Mouse (Mus musculus): Measurements from ENCODE around the gene Ntn1.

Ntn1 gene

GRCm38 (mm10) chr11:68321417-68321816 is 79.2 kb downstream of the Ntn1 start:
- DNase-seq, result no peak

- DNase-seq, result no peak
These were observed 85.0 kb downstream of the Ntn1 start for GRCm38 (mm10) chr11:68315551-68316130.

- no peak for DNase-seq
These were observed 86.8 kb downstream of the Ntn1 start for GRCm38 (mm10) chr11:68313861-68314260.

GRCm38 (mm10) chr11:68313065-68313464 is 87.6 kb downstream of the Ntn1 start:
- DNase-seq, result no peak

- no peak for DNase-seq
These were observed 91.6 kb downstream of the Ntn1 start for GRCm38 (mm10) chr11:68308911-68309580.

GRCm38 (mm10) chr11:68305997-68306396 is 94.6 kb downstream of the Ntn1 start:
- no peak for DNase-seq

- DNase-seq, result no peak
These were observed 98.3 kb downstream of the Ntn1 start for GRCm38 (mm10) chr11:68302323-68302722.

- no peak for DNase-seq
These were observed 99.0 kb downstream of the Ntn1 start for GRCm38 (mm10) chr11:68301660-68302059.

- no peak for DNase-seq
These were observed 105.1 kb downstream of the Ntn1 start for GRCm38 (mm10) chr11:68295474-68295873.

- no peak for DNase-seq
These were observed 110.0 kb downstream of the Ntn1 start for GRCm38 (mm10) chr11:68290631-68291030.

GRCm38 (mm10) chr11:68287331-68287730 is 113.3 kb downstream of the Ntn1 start:
- no peak for DNase-seq

GRCm38 (mm10) chr11:68286142-68286808 is 114.3 kb downstream of the Ntn1 start:
- no peak for DNase-seq

GRCm38 (mm10) chr11:68285754-68286141 is 114.9 kb downstream of the Ntn1 start:
- no peak for DNase-seq

GRCm38 (mm10) chr11:68280001-68280510 is 120.6 kb downstream of the Ntn1 start:
- no peak for DNase-seq

GRCm38 (mm10) chr11:68276945-68277344 is 123.7 kb downstream of the Ntn1 start:
- DNase-seq, result no peak

GRCm38 (mm10) chr11:68274331-68274811 is 126.3 kb downstream of the Ntn1 start:
- no peak for DNase-seq

GRCm38 (mm10) chr11:68273855-68274254 is 126.8 kb downstream of the Ntn1 start:
- no peak for DNase-seq

- DNase-seq, result no peak
These were observed 129.7 kb downstream of the Ntn1 start for GRCm38 (mm10) chr11:68270730-68271467.

- no peak for DNase-seq
These were observed 136.3 kb downstream of the Ntn1 start for GRCm38 (mm10) chr11:68264276-68264675.

- DNase-seq, result no peak
These were observed 137.5 kb downstream of the Ntn1 start for GRCm38 (mm10) chr11:68263100-68263499.

GRCm38 (mm10) chr11:68261162-68261892 is 139.3 kb downstream of the Ntn1 start:
- DNase-seq, result no peak

- DNase-seq, result no peak
These were observed 140.2 kb downstream of the Ntn1 start for GRCm38 (mm10) chr11:68260399-68260798.
